Mouse (Mus musculus) CD4-positive helper T cell, adult 2 months (primary cell): Measurements from ENCODE around the gene Smpd2.

Source experiments
- DNase-seq: peaks from one replicate; pipeline ENCODE4 v3.0.0-alpha.2; 2012; ENCODE audit warnings: low read depth, missing footprints, low spot score

Gene Smpd2

DNA sequence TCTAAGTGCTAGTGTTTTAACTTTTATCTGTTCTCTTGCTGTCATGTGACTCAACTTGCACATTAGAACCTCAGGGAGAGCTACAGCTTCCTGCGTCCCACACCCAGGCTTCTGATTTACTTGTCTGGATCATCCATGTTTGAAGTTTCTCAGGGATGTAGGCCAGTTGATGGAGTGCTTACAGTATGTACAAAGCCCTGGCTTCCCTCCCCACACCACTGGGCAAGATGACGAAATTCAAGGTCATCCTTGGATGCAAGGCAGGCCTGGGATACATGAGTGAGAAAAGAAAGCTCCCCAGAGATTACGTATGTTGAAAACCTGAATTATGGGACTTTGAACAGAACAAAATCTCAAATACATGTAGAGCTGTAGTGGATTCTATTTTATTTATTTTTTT lies 37.4 kb downstream of the Smpd2 start:
- no peak for DNase-seq

DNA sequence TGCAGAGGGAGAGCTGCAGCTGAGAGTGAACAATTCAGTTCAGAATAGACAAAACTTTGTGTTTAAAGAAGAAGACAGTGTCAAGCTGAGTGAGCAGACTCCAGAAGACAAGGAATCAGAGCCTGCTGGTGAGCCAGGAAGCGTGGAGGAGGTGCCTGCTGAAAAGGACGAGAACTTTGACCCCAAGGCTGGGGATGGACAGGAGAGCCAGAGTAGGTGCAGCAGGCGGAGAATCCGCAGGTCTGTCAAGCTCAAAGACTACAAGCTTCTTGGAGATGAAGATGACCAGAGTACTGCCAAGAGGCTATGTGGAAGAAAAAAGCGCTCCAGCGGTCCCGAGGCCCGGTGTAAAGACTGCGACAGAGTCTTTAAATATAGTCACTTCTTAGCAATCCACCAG lies 38.5 kb downstream of the Smpd2 start:
- no peak for DNase-seq

DNA sequence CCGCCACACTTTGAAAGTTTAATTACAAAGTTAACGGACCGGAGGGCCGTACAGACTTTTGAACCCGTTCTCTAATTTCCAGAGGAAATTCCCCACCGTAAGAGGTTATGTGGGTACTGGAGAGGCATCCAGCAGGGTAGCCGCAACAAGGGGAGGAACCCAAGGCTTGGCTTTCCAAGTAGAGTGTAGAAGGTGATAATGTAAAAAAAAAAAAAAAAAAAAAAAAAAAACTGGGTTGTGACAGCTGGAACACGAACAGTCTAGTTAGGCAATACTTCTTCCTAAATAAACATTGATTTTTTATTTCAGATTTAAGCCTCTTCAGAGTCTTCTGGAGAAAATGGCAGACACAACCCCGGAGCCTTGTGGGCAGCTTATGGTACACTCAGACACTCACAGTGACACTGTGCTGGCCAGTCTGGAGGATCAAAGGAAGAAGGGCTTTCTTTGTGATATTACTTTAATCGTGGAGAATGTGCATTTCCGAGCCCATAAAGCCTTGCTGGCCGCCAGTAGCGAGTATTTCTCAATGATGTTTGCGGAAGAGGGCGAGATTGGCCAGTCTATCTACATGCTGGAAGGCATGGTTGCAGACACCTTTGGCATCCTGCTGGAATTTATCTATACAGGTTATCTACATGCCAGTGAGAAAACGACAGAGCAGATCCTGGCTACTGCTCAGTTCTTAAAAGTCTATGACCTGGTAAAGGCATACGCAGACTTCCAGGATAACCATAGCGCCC lies 39.2 kb downstream of the Smpd2 start:
- DNase-seq = no peak

DNA sequence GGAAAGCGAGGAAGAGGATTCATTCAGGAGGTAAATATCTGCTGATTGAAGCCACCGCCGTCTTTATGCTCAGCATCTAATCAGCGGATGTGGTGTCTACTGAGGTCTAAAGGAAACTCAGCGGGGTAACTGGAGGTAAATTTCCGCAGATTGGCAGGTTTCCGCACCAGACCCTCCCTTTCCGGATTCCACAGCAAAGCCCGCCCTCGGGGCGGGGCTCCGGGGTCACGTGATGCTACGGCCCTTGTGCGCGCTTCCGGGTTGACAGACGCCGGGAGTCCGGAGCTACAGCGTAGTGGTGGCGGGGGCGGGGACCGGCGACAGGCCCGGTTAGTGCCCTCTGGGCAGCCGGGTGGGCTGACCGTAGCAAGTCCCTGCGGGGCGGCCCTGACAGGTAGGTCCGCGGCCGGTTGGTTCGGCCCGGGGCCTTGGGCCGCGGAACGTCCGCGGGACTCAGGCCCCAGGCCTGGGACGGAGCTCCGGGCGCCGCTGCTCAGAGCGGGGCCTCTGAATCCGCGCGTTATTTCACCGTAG lies 40.0 kb downstream of the Smpd2 start, which contains the start of gene Zbtb24:
TSS of gene Zbtb24 (plus strand) at position 247 of the 534 bp plus-strand sequence.
- DNase-seq = peak; percentile 98

DNA sequence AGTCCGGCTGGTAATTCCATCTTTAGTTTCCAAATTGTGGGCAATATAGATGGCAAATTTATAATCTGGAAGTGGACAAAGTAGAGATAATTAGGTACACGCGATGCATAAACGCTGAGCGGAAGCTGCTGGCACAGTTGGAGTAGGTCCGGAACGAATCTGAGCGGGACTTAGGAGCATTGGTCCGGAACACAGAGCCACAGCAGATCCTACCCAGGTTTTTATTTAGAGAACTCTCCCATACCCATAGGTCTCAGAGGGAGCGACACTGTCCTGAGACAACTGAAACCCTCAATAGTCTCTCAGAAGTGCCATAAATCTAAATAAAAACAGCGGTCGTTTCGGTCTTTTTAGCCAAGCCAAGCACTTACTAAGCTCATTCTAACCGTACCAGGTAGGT lies 40.5 kb downstream of the Smpd2 start:
- no peak for DNase-seq

DNA sequence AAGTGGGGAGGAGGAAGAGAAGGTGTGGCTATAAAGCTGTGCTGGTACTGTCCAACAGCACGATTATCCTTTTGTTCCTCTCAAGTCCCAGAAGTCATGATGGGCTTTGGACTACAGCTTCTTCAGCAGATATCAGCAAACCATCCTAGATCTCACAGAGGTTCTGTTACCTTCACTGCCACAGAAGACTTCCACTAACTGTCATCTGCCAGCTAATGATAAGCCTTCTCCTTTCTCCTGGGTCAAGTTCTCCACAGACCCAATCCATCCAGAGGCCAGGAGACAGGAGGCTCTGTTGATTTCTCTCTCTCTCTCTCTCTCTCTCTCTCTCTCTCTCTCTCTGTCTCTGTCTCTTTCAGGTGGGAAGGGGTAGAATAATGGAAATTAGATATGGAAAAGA lies 42.0 kb downstream of the Smpd2 start:
- no peak for DNase-seq
